Mouse (Mus musculus) kidney, adult 8-10 months (tissue): Measurements from ENCODE around the gene B3gnt2.

ENCODE experiments used
- DNase-seq, 2 experiments: peaks; one replicate each; pipeline ENCODE4 v3.0.0; 2022

B3gnt2 gene

DNA sequence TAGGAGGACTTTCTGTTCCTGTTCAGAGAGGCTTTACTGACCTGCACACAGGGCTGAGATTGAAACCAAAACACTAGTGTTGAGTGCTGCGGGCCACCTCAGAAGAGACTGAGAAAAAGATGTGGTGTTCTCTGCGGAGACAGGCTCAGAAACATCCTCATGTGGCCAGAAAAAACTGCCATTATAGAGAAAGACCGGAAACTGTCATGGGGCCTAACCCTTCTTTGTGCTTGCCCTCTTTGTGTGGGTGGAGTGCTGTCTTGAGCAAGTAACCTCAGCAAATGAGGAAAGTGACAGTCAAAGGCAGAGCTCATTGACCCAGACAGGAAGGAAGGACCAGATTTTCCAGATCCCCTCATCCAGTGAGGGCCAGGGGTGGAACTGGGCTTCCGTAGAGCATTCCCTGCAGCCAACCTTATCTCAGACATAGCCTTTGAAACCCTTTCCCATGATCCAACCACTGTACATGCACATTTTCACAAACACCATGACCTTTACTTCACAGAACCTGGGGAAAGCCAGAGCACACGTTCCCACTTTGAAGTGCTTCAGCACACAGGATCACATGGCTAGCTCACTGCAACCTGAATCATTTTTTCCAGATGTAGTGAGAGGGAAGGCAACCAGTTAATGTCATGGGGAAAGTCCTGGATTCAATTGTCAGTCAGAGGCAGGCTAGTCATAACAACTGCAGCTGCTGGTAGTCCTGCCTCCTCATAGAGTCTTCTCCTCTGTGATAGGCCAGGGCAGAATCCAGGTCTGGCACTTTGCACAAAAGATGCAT lies 46.6 kb downstream of the B3gnt2 start:
- DNase-seq = no peak

DNA sequence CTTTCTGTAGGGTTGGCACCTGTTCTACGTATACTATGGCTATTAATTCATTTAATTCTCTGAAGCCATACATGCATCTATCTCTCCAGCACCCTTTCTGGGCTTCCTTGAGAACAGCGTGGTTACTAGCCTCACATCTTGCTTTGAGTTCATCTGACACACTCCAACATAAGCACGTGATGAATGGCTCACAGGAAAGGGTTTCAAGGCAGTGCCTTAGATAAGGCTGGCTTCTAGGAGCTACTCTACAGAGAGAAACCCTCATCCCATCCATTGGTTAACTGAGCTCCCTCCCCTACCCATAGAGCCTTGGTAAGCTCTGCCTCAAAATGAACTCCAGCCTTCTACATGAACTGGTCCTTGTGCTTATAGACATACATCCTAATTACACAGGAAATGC lies 47.3 kb downstream of the B3gnt2 start:
- no peak for DNase-seq

DNA sequence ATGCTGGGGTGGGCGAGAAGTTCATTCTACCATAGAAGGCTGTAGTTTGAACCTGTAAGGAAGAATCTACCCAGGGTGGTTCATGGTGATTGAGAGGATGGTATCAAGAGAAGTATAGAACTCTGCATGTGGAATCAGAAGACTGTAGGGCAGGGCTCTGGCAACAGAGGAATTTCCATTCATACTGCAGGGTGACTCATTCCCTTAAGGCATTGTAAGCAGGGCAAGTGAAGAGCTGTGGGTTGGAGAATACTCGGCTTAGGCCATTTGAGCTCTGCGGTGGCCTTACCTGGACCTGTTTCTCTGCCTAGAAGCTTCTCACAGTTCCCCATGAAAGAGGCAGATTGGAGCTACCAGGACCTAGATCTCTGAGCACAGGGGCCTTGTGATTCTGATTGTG lies 49.3 kb downstream of the B3gnt2 start:
- DNase-seq = no peak

DNA sequence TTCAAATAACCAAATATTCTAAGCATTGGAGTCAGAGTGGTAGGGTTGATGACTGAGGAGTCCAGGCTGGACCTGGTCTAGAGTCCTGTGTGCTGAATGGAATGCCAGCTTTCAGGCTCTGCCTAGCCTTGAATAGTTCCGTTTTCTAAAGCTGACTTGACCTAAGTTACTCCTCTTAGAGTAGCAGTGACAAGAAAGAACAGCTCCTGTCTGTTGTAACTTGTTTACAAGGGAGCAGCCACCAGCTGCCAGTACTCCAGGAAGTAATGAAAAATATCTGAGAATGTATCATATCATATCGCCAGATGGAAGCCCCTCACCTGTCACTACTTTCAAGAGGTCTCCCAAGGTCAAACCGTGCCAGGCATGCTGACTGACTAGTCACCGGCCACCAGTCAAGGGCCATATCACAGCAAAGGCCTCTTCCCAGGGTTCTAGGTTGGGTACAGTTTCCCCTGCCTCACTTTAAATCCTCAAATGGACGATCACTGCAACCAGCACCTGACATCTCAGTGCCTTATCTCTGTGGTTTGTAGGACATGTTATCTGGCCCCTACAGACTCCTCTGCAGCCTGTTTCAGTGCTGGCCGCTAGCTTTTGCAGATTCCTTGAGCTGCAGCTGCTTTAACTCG lies 51.2 kb downstream of the B3gnt2 start:
- no peak for DNase-seq

DNA sequence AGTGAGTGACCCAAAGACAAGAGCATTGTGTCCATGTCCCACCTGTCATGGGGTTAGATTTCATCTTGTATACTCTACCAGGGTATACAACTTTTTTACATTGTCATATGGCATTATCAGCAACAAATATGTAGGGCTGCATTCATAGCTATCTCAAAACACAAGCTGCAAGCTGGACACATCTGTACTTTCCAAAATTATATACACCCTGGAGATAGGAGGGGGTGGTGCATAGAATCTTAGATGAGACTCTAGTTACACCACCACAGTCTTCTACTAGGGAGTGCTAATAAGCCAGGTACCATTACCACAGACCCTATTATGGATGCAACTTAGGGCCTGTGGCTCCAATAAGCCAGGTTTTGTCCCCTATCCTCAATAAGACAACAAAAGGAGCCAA lies 52.7 kb downstream of the B3gnt2 start:
- no peak for DNase-seq

DNA sequence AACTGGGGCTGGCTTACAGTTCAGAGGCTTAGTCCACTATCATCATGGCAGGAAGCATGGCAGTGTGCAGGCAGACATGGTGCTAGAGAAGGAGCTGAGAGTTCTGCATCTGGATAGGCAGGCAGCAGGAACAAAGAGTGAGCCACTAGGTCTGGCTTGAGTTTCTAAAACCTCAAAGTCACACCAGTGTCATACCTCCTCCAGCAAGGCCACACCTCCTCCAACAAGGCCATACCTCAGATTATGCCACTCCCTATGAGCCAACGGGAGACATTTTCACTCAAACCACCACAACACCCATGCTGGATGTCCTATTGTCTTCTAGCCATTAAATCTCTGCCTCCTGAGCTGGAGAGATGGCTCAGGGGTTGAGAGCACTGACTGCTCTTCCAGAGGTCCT lies 55.6 kb downstream of the B3gnt2 start:
- DNase-seq = no peak

DNA sequence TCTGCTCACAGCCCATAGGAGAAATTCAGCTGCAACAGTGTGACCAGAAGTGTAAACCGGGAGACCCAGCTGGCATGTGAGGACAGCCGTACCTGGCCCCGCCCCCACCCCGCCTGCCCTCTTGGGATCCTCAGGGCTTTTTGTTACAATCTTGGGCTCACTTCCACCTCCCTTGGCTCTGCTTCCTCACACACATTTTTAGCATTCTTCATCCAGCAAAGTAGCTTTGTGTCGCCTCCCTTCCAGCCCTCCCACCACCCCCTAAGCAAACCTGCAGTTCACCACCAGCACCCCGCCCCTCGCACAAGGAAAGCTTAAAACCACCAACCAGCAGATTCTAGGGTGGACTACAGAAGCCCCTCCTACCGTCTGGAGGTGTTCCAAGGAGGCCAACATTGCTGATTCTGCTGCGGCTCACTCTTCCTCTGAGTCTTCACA lies 60.8 kb downstream of the B3gnt2 start:
- peak; percentile 40 to 60 for DNase-seq

DNA sequence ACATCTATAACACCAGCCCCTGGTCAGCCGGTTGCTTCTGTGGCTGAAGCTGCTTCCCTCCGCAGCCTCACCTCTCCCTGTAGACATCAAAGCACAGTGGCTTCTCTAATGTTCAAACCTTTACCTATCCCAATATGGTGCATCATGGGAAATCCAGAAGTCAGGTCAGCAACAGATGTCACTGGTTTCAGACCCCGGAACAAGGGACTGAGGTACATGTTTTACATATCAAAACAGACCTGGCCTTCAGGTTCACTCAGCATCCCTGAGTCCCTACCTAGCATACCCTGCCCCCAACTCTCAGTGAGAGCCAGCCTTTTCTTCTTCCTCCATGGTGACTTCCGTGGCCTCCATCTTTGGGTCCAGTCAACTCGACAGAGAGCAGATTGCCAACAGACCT lies 61.8 kb downstream of the B3gnt2 start:
- DNase-seq = no peak

DNA sequence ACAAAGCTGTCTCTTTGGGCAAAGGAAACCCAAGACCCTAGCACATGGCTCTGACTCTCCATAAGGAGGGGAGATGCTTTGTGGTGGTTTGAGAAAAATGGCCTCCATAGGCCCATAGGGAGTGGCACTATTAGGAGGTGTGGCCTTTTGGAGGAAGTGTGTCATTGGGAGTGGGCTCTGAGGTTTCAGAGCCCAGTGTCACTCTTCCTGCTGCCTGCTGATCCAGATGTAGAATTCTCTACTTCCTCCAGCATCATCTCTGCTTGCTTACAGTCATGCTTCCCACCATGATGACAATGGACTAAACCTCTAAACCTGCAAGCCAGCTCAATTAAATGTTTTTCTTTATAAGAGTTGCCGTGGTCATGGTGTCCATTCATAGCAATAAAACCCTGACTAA lies 66.0 kb downstream of the B3gnt2 start:
- DNase-seq = no peak

DNA sequence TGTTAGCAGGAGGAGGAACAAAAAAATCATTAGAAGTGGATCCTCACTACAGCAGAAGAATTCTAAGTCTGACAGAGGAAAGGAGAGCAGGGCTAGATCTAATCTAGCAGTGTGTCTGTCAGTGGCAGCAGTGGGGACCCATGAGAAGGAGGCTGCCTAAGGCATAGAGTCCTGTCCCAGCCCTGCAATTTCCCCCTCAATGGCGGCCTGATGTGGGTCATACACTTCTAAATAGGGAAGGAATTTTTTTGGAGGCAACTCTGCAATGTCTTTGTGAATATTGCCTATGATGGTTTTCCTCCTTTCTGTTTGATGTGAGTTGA lies 66.9 kb downstream of the B3gnt2 start:
- no peak for DNase-seq

DNA sequence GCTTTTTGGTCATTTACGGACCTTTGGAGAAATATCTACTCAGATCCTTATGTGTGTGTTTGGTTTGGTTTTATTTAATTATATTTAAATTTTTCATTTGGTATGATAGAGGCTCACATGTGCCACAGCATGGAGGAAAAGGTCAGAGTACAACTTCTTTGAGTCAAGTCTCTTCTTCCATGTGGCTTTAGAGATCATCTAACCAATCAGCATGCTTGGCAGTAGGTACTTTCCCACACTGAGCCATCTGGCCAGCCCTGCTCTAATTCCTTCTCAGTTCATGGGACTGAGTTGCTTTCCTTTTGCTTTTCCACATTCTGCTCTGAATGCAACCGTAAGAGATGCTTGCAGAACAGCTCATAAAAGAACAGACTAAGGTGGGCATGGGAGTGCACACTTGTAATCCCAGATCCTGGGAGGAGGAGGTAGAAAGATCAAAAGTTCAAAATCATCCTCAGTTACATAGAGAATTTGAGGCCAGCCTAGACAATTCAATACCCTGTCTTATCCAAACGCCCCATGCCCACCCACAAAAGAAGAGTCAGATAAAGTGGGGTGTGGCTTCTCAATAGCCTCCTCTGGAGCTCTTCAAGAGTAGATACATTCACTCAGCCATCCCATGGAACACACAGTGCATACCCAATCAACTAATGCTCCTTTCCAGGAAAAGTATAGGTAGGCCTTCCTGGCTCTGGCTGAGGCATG lies 67.4 kb downstream of the B3gnt2 start:
- no peak for DNase-seq

DNA sequence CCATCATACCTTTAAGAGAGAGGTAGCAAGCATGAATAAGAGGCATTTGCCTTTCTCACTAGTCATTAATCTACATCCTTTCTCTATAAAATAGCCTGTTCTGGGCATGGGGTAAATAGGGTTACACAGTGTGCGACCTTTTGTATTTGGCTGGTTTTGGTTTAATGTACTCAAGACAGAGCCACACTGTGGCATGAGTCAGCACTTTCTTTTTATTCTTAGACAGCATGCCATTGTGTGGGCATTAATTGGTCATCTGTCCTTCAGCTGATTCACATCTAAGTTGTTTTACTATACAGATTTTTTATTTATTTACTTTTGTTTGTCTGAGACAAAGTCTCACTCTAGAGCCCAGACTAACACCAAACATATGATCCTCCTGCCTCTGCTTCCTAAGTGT lies 68.6 kb downstream of the B3gnt2 start:
- no peak for DNase-seq

DNA sequence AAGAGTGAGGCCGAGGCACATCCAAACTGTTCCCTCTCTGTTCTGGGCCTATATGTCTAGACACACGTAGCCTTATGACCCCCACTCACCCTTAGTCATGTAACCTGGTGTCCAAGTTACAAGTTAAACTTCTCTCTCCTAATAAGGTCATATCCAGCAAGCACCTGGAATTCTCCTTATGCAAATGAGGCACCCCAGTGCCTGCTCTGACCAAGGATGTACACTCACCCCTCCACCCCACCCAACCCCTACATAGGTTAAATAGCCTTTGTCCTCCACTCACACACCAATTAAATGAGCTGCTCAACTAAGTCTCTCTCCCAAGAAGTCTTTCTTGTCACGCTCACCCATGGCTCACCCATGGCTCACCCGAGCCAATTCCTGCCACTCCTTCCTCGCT lies 69.0 kb downstream of the B3gnt2 start:
- DNase-seq = no peak

DNA sequence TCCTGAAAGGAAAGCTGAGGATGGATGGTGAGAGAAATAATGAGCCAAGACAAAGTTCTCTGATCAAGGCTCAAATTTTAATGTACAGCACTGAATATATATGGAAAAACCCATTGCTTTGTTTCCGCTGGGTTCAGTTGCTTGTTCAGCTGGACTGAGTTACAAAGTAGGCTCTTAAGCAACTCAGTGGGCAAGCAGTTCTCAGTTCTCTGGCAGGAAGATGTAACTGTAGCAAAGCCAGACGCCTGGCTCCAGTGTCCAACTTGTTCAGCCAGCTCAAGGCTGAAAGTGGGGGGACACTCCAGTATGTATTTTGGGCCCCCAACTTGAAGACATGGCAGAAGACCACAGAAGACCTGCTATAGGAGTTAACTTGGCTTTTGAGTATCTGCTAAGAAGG lies 72.9 kb downstream of the B3gnt2 start:
- no peak for DNase-seq

DNA sequence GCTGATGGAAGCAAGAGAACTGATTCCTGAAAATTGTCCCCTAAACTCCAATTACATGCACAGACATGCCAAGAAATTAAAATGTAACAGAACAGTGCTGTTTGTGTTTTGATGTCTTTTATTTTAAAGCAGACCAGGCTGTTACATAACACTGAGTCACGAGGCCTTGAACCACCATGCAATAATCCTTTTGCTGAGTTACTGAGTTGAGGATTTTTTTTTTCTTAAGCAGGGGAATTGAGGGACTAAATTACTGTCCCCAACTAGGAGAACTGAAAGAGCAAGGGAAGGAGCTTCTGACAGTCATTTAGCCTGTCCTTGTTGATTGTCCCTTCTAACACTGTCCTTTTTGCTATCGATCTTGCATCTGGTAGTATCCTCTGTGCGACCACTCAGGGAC lies 76.3 kb downstream of the B3gnt2 start:
- no peak for DNase-seq

DNA sequence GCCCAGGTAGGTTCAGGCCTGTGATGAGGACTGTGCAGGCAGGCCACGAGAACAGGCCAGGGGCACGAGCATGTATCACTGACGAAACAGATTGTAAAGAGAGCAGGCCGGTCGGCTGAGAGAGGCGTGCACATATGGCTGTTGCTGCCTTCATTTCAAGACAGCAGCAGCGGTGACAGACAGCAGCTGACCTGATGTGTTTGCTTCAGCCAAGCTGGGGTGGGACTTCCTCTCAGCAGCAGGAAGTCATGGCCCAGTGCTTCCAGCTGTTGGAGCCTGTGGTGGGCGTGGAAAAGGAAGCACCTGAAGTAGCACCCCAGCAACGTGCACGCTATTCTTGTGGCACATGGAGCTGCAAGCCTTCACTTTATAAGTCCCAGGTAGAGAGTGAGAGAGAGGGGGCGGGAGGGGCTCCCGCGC lies 78.0 kb downstream of the B3gnt2 start:
- no peak for DNase-seq

DNA sequence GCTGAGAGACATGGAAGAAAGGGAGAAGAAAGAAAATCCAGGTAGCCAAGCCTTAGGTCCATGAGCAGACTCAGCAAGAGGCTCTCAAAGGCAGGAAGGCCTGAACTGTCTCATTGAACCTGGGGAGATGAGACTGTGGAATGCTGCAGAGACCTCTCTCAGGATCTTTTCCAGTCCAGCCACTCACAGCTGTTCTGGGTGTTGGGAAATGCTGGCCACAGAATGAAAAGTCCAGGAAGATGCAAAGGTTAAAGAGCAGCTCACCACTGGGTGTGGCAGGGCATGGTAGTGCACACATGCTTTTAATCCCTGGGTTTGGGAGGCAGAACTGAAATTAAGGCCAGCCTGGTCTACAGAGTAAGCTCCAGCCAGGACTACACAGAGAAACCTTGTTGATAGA lies 79.6 kb downstream of the B3gnt2 start:
- no peak for DNase-seq

DNA sequence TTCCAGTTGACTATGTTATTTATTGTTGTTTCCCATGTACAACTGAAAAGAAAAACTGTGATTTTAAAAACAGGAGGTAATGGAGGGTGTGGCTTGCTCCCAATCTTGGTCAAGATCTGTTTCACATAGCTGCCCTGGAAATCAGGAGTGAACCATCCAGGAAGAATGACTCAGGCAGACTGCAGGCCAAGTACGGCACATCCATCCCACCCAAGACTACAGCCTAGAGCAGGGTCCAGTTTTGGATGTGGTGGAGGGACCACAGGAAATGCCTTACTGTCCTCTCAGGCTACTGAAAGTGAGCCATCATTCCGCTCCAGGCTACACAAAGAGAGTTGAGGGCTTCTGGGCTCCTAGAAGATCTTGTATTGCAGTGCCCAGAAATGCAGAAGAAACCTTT lies 80.0 kb downstream of the B3gnt2 start:
- DNase-seq = no peak

DNA sequence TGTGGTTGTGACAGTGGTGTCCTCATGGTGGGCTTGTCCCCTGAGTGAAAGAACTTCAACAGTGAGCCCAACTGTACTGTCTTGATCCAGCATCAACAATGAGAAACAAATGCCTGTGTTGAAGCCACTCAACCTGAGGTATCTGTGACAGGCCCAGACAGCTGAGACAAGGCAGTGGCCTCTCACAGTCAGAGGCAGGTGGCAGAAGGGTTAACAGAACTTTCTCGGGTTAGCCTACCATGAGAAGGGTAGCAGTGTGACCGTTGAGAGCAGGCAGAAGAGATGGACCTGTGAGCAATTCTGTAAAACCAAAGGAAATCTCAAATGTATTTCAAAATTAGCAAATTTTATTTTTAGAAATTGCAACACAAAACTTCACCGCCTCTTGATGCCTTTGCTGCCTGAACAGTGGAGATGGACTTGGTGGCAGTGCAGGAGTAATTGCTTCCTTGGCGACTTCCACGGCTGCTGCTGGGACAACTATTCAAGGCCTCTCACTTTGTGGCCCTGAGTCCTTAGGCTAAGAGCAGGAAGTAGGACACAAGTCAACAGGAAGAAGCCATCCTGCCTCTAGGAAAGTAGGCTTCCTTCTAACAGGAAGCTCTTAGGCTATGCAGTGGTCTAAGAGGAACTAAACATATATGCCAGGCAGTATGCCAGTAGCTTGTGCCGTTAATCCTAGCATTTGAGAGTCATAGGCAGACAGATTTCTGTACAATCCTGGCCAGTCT lies 80.8 kb downstream of the B3gnt2 start:
- peak in 1 of 2 experiments; percentile 24 for DNase-seq

DNA sequence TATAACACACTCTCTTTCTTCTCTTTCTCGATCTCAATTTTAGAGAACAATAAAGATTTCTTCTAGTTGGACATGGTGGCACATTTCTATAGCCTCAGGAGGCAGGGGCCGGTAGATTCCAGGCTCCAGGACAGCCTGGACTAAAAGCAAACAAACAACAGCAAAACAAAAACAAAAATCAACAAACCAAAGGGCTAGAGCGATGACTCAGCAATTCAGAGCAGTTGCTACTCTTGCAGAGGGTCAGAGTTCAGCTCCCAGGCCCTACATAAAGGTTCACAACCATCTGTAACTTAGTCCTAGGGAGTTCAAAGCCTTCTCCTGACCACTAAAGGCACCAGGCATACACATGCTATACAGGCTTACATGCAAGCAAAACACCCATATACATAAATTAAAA lies 82.2 kb downstream of the B3gnt2 start:
- DNase-seq = no peak

DNA sequence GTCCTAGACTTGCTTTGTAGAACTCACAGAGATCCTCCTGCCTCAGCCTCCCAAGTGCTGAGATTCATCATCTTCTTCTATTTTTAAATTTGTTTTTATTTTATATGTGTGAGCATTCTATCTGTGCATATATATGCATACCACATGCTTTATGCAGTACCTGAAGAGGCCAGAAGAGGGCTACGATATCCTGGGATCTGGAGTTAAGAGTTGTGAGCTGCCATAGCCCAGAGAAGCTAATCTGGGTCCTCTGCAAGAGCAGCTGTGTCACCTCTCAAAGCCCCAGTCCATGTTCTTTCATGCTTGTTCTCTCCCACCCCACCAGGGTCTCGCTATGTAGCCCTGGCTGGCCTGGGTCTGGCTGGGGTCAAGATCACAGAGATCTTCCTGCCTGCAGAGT lies 83.2 kb downstream of the B3gnt2 start:
- peak in 1 of 2 experiments; percentile 40 for DNase-seq

DNA sequence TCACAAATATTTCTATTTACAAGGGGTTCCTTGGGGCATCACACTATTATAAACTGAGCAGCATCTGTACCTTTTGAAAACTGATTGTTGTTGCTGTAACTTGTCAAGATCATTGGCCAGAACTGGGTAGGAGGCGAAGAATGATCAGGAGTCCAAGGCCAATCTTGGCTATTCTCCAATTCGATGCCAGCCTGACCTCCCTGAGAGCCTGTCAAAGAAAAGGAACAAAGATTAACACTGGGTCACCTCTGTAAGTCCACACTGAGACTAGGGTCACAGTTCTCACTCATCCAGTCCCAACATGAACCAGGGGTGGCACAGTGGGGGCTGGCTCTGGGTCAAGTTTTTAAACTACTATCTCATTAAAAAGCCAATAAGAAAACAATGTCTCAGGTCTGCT lies 85.9 kb downstream of the B3gnt2 start:
- peak; percentile 15 to 18 for DNase-seq

DNA sequence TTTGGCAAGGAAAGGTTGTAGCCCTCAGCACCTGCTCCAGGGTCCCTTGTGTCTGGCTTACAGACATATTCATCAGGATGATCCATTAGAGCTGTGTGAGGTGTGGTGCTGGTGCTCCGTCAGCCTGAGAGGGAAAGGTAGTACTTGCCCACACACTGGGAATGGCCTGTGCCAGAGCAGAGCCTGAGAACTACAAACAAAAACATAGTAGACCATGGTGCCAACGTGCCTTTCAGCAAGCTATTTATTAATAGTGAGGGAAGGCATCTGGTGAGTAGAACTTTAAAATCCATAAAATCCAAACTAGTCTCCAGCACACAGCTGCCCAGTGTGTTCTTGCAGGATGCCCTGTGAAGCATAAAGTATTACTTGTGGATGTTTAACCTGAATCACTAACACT lies 94.5 kb downstream of the B3gnt2 start:
- peak; percentile 40 to 60 for DNase-seq

DNA sequence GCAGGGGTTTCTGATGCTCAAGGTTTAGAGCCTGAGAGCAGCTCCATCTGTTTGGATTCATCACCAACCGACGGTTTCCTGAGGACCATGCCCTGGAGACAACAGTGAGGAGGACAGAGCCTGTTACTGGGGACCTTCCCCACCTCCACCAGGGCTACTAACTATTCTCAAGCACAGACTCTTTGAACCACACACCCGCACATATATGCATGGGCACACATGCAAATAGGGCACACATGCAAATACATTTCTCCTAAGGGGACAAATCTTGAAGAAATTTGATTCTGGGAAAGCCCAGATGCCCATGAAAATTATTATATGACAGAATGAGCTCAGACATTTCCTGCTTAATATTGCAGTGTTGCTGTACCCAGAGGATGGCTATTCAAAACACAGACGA lies 95.3 kb downstream of the B3gnt2 start:
- DNase-seq = no peak
